Mouse (Mus musculus): Measurements from ENCODE around the gene Arl5c.

- TF ChIP-seq GATA1 (IDR thresholded peaks at IDR 0.05; ENCODE audit: low read depth, low read length) (no peak), POLR2A (IDR thresholded peaks at IDR 0.05; ENCODE audit: control insufficient read depth in 1 of 2, insufficient read depth in 1 of 2, low read depth in 1 of 2, low read length in 2 of 2, poor library complexity in 1 of 2) (no peak), CHD2 (IDR thresholded peaks at IDR 0.05; ENCODE audit: low read length) (no peak), NRF1 (IDR thresholded peaks at IDR 0.05; ENCODE audit: insufficient read depth, low read depth, low read length, poor library complexity, severe bottlenecking) (no peak), CTCF (IDR thresholded peaks at IDR 0.05 in 2 of 3, conservative IDR thresholded peaks at IDR 0.05 in 1 of 3; ENCODE audit: control insufficient read depth in 1 of 3, insufficient read depth in 1 of 3, low read depth in 2 of 3, low read length in 3 of 3, poor library complexity in 1 of 3, severe bottlenecking in 1 of 3) (no peak), E2F4 (IDR thresholded peaks at IDR 0.05; ENCODE audit: borderline replicate concordance, low read depth, low read length) (no peak)
Measured at GRCm38 (mm10) chr11:98021118-98021517, 25.1 kb upstream of the Arl5c start.

Measured in MEL (cell line).